Mouse (Mus musculus) embryonic facial prominence, embryonic 14.5 days (tissue): ENCODE results near the gene Cldn19. TPM values are rescaled to one million over a fixed set of nuclear protein-coding genes. Genes with fewer than 3 reads are reported as not detected.

Experiments used
- ATAC-seq: fragments of 200-750 bp; cut with Nextera tagmentation; 2 replicates; pipeline ENCODE4 v1.8.0; 2017; ENCODE audit warnings: low read depth, moderate number of reproducible peaks, moderate TSS enrichment
- DNase-seq: peaks from one replicate; pipeline ENCODE4 v3.0.0-alpha.2; 2015; ENCODE audit warnings: low spot score
- H3K27ac ChIP-seq: fragments of 300-500 bp; sonication (generic); replicated peaks from 2 replicates; pipeline ENCODE4 v1.5.1; 2014; ENCODE audit warnings: low read depth, mild to moderate bottlenecking, low read length, moderate library complexity
- H3K27me3 ChIP-seq: fragments of 300-500 bp; sonication (generic); replicated peaks from 2 replicates; pipeline ENCODE4 v1.6.1; 2014; ENCODE audit warnings: low read length; ENCODE audit not compliant: control insufficient read depth, insufficient read depth
- H3K36me3 ChIP-seq: fragments of 300-500 bp; sonication (generic); 2 replicates; pipeline ENCODE4 v1.6.1; 2014; ENCODE audit warnings: low read length, mixed read lengths; ENCODE audit not compliant: control insufficient read depth, insufficient read depth
- H3K4me1 ChIP-seq: fragments of 300-500 bp; sonication (generic); 2 replicates; pipeline ENCODE4 v1.6.1; 2014; ENCODE audit warnings: antibody characterized with exemption, low read length; ENCODE audit not compliant: control insufficient read depth, insufficient read depth
- H3K4me2 ChIP-seq: fragments of 300-500 bp; sonication (generic); 2 replicates; pipeline ENCODE4 v1.6.1; 2014; ENCODE audit warnings: low read depth, mild to moderate bottlenecking, low read length, moderate library complexity, mixed read lengths
- H3K4me3 ChIP-seq: fragments of 300-500 bp; sonication (generic); 2 replicates; pipeline ENCODE4 v1.5.1; 2014; ENCODE audit warnings: low read depth, mild to moderate bottlenecking, low read length
- H3K9ac ChIP-seq: fragments of 300-500 bp; sonication (generic); 2 replicates; pipeline ENCODE4 v1.6.1; 2014; ENCODE audit warnings: low read depth, mild to moderate bottlenecking, low read length, moderate library complexity, mixed read lengths
- H3K9me3 ChIP-seq: fragments of 300-500 bp; sonication (generic); 2 replicates; pipeline ENCODE4 v1.6.1; 2016; ENCODE audit warnings: low read length; ENCODE audit not compliant: control insufficient read depth
- WGBS: fragments of 180-500 bp; shearing (Covaris S2); extraction: QIAGEN DNeasy Blood & Tissue Kit; methylation state at CpG from one replicate; pipeline ENCODE4 v1.1.7; 2014; 5-methylcytosine and 5-hydroxymethylcytosine counted together
- polyA plus RNA-seq: library from polyadenylated mRNA; unstranded; fragments of >200 nt; fragmentation: Nextera tagmentation; extraction: Ambion mirVana; gene quantifications from 2 replicates; pipeline ENCODE4 v1.2.1, GENCODE M21; 2014

Gene Cldn19
- polyA plus RNA-seq, 1 experiment from 2014 or later: 0.19 TPM

DNA sequence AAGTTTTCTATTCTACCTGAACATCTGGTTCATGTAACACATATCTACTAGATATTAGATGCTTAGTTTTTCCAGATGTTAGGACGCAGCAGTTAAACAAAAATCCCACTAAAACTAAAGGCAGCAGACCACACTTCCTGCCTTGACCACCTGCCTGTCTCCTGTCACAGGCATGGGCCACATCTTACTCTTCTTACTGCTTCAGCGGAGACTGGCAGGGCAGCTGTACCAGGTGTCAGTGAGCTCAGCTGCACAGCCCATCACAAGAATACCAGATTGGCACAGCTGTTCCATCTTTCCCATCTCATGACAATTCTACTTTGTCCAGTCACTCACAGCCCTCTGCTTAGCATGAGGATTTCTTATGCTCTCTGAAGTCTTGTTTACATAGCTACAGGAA is 42.1 kb downstream of the Cldn19 start:
- H3K36me3 ChIP-seq: no peaks in the 10 kb centered on the region
- WGBS: 53% methylated on average over 2 of the region's 2 CpGs
- no peaks in the 10 kb centered on the region for H3K27me3 ChIP-seq
- no peak overlapping the region for H3K27ac ChIP-seq
- H3K4me3 ChIP-seq: no peak overlapping the region
- peaks cover under 1% of the 10 kb centered on the region; the same call in 1 of the 2 replicates for H3K4me1 ChIP-seq
- no peak for ATAC-seq
- H3K9ac ChIP-seq: no peak overlapping the region
- no peak for DNase-seq
- no peak overlapping the region for H3K4me2 ChIP-seq
- H3K9me3 ChIP-seq: no peaks in the 10 kb centered on the region

DNA sequence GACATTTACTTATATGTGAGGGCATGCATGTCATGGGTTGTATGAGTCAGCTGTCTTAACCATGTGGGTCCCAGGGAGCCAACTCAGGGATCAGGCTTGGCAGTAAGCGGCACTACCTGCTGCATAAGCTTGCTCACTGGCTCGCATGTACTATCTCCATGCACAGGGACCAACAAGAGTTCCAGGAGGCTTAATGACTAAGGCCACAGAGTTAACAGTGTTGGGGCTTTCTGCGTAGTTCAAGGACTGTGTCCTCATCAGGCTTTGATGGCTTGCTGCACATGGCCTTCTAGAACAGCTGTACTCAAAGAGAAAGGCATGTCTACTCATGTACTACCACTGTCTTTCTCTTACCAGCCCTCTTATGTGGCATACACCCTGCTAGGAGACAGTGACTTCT is 45.5 kb downstream of the Cldn19 start:
- H3K9ac ChIP-seq: no peak overlapping the region
- WGBS: 100% methylated on average over 3 of the region's 3 CpGs

DNA sequence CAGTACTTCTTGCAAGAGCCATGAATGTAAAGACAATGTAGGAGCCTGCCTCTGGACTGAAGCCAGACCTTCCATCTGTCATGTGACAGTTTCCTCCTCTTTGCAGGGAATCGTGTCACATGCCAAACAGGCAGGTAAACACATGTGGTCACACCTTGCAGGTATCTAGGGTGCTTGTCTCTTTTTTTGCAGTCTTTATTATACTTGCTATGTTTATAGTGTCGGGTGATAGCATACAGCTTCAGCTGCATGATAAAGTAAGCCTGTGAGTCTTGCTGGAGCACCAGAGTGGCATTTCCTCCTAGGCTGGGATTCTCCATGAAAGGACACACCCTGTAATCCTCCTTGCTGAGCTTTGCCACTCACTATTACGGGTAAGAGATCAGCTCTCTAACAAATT is 46.6 kb downstream of the Cldn19 start:
- H3K9me3 ChIP-seq: no peaks in the 10 kb centered on the region
- H3K4me3 ChIP-seq: no peak overlapping the region
- H3K27ac ChIP-seq: no peak overlapping the region
- peaks cover 2% of the 10 kb centered on the region; the same call in 1 of the 2 replicates for H3K36me3 ChIP-seq
- WGBS: 83% methylated on average over 3 of the region's 3 CpGs
- DNase-seq (no peak), ATAC-seq (no peak)
- no peak overlapping the region for H3K4me2 ChIP-seq
- H3K9ac ChIP-seq: no peak overlapping the region
- no peaks in the 10 kb centered on the region for H3K4me1 ChIP-seq
- H3K27me3 ChIP-seq: no peaks in the 10 kb centered on the region

More for the DNA sequence above, 45.5 kb downstream of the Cldn19 start:
- Histone ChIP-seq H3K4me3 (no peak overlapping the region), H3K27ac (no peak overlapping the region), H3K4me2 (no peak overlapping the region), H3K4me1 (no peaks in the 10 kb centered on the region), H3K9me3 (no peaks in the 10 kb centered on the region), H3K36me3 (no peaks in the 10 kb centered on the region), H3K27me3 (no peaks in the 10 kb centered on the region)
- DNase-seq (no peak), ATAC-seq (no peak)

DNA sequence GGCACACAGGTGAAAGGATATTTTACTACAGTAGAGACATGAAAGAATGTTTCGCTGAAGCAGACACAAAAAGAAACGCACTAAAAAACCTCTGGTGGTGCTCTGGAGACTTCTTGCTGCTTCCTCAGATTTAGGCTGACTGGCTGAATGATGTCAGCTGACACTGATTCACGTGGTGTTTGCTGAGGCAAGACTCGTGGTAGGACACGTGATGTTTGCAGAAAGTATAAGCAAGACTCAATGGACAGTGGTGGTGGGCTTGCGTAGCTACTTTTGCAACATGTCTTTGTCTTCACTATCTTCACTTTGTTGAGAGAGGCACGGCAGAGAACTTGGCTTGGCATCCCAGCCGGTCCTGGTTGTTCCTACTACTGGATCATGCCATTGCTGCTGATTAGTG is 48.1 kb downstream of the Cldn19 start:
- Histone ChIP-seq H3K4me1 (no peaks in the 10 kb centered on the region), H3K36me3 (peaks cover 17% of the 10 kb centered on the region), H3K4me3 (no peak overlapping the region), H3K27me3 (no peaks in the 10 kb centered on the region), H3K9ac (no peak overlapping the region), H3K4me2 (no peak overlapping the region), H3K9me3 (no peaks in the 10 kb centered on the region), H3K27ac (no peak overlapping the region)
- 94% methylated on average over 8 of the region's 8 CpGs for WGBS
- DNase-seq: no peak
- ATAC-seq: no peak

DNA sequence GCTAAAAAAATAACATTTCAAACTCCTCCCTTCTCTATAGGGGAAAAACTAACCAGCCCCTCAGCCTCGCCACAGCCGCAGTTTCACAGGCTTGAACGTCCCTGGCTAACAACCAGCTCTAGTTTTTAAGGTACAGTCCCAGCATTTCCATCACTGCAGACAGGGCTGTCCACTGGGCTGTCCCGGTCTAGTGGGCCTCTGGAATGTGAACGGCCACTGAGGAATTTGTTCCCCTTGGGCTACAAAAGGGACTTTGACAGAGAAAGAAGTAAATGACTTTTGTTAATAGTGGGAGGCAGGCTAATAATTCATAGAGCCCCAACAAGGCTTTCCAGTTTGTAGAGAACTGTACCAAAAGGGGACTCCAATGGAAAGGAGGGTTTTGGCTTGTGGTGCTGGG is 50.2 kb downstream of the Cldn19 start:
- H3K4me3 ChIP-seq: no peak overlapping the region
- DNase-seq: no peak
- H3K27me3 ChIP-seq: no peaks in the 10 kb centered on the region
- H3K4me1 ChIP-seq: no peaks in the 10 kb centered on the region
- WGBS: 63% methylated on average over 5 of the region's 5 CpGs
- no peak overlapping the region for H3K27ac ChIP-seq
- peaks cover 30% of the 10 kb centered on the region for H3K36me3 ChIP-seq
- H3K9ac ChIP-seq: no peak overlapping the region
- ATAC-seq: no peak
- no peaks in the 10 kb centered on the region for H3K9me3 ChIP-seq
- no peak overlapping the region for H3K4me2 ChIP-seq

Other genes with a start within 250 kb of the Cldn19 start
- gene Slc2a1, start 146.7 kb upstream of the Cldn19 start, polyA plus RNA-seq: 94.2 and 111 TPM in 2 replicates
- 4.0 and 5.1 TPM in 2 replicates for gene Zfp691, start 81.2 kb upstream of the Cldn19 start, polyA plus RNA-seq
- 2.2 and 2.6 TPM in 2 replicates for gene Ermap, start 65.4 kb upstream of the Cldn19 start, polyA plus RNA-seq
- 243 and 256 TPM in 2 replicates for gene Svbp, start 60.1 kb upstream of the Cldn19 start, polyA plus RNA-seq
- gene Tmem269, start 37.2 kb upstream of the Cldn19 start, polyA plus RNA-seq: 0.21 and 0.26 TPM in 2 replicates
- gene AU022252, start 22.7 kb upstream of the Cldn19 start, polyA plus RNA-seq: 28.1 and 31.4 TPM in 2 replicates
- gene P3h1, start 22.5 kb upstream of the Cldn19 start, polyA plus RNA-seq: 98.7 and 100 TPM in 2 replicates
- 673 and 697 TPM in 2 replicates for gene Ybx1, start 39.2 kb downstream of the Cldn19 start, polyA plus RNA-seq
- 84.2 and 86.6 TPM in 2 replicates for gene Ppih, start 65.1 kb downstream of the Cldn19 start, polyA plus RNA-seq
- 5.5 and 5.7 TPM in 2 replicates for gene Ccdc30, start 160.1 kb downstream of the Cldn19 start, polyA plus RNA-seq
- gene Ppcs, start 167.0 kb downstream of the Cldn19 start, polyA plus RNA-seq: 22.1 and 30.3 TPM in 2 replicates
- 0.90 TPM in 1 of 2 replicates, not detected in the other for gene Zmynd12, start 167.4 kb downstream of the Cldn19 start, polyA plus RNA-seq
- gene Rimkla, start 237.2 kb downstream of the Cldn19 start, polyA plus RNA-seq: 1.5 and 1.7 TPM in 2 replicates